ENCODE assay signal across 8 mouse cellular contexts in genomic region chr11:4117372-4118071, GRCm38 (mm10). TPM values are rescaled to one million over a fixed set of nuclear protein-coding genes. Genes with fewer than 3 reads are reported as not detected.
DNase-seq lines count a peak whose midpoint lies in the region; ATAC-seq and TF ChIP-seq lines count a peak whose summit lies in the region.

No protein-coding gene starts in this region.

- H3K9me3 ChIP-seq in kidney, postnatal 0 days (replicated peaks; ENCODE audit: low read length), result no peaks in the 10 kb centered on the region
- no peaks in the 10 kb centered on the region for H3K9me3 ChIP-seq in embryonic facial prominence, embryonic 13.5 days
- H3K9me3 ChIP-seq in limb, embryonic 10.5 days (replicated peaks), result no peaks in the 10 kb centered on the region
- H3K9me3 ChIP-seq in neural tube, embryonic 14.5 days (ENCODE audit: control insufficient read depth, low read length), result no peaks in the 10 kb centered on the region

- no peaks in the 10 kb centered on the region for H3K36me3 ChIP-seq in kidney, postnatal 0 days (ENCODE audit: insufficient read depth, low read length)
- H3K36me3 ChIP-seq in embryonic facial prominence, embryonic 13.5 days, result no peaks in the 10 kb centered on the region
- H3K36me3 ChIP-seq in limb, embryonic 10.5 days, result no peaks in the 10 kb centered on the region
- no peaks in the 10 kb centered on the region for H3K36me3 ChIP-seq in neural tube, embryonic 14.5 days (ENCODE audit: control insufficient read depth, insufficient read depth, low read length)

- peak overlapping the region; percentile 43 for H3K4me3 ChIP-seq in kidney, postnatal 0 days (replicated peaks; ENCODE audit: low read depth, low read length)
- peak overlapping the region; percentile 61 for H3K4me3 ChIP-seq in embryonic facial prominence, embryonic 13.5 days
- peak overlapping the region; percentile 62 for H3K4me3 ChIP-seq in limb, embryonic 10.5 days
- peak overlapping the region; percentile 60 for H3K4me3 ChIP-seq in neural tube, embryonic 14.5 days (ENCODE audit: low read depth, low read length)

- peaks cover 11% of the 10 kb centered on the region; the same call in 1 of the 2 replicates for H3K4me1 ChIP-seq in kidney, postnatal 0 days (replicated peaks; ENCODE audit: insufficient read depth, low read length)
- peaks cover 22% of the 10 kb centered on the region for H3K4me1 ChIP-seq in embryonic facial prominence, embryonic 13.5 days
- H3K4me1 ChIP-seq in limb, embryonic 10.5 days, result peaks cover 14% of the 10 kb centered on the region
- H3K4me1 ChIP-seq in neural tube, embryonic 14.5 days (ENCODE audit: control insufficient read depth, insufficient read depth, low read length), result peaks cover 6% of the 10 kb centered on the region; the same call in 1 of the 2 replicates

- peak; percentile 15 for DNase-seq in kidney, postnatal 0 days (ENCODE audit: low spot score)
- no peak for DNase-seq in kidney, adult 9 months
- no peak for DNase-seq in limb, embryonic 10.5 days (ENCODE audit: low spot score)
- no peak for DNase-seq in left cerebral cortex, adult 11 months (ENCODE audit: low spot score)
- no peak for DNase-seq in urinary bladder, postnatal 10 days (ENCODE audit: low spot score)
- no peak for DNase-seq in thymus, postnatal 4 days

- peak; percentile 27; the same call in 1 of the 2 replicates for TF ChIP-seq CTCF in kidney, postnatal 0 days (IDR thresholded peaks at IDR 0.05; ENCODE audit: low read depth)

- ATAC-seq in kidney, postnatal 0 days (replicated peaks; ENCODE audit: low FRiP score, low read depth), result peak; percentile 36; the same call in 1 of the 2 replicates
- ATAC-seq in embryonic facial prominence, embryonic 13.5 days (ENCODE audit: insufficient number of reproducible peaks, insufficient read depth, low FRiP score, low TSS enrichment, low read depth), result no peak
- ATAC-seq in neural tube, embryonic 14.5 days (ENCODE audit: low read depth), result peak; percentile 29

- H3K27me3 ChIP-seq in kidney, postnatal 0 days (ENCODE audit: insufficient read depth, low read length), result no peaks in the 10 kb centered on the region
- H3K27me3 ChIP-seq in embryonic facial prominence, embryonic 13.5 days, result peaks cover 33% of the 10 kb centered on the region
- peaks cover 47% of the 10 kb centered on the region for H3K27me3 ChIP-seq in limb, embryonic 10.5 days (ENCODE audit: low read depth, poor library complexity, severe bottlenecking)
- no peaks in the 10 kb centered on the region for H3K27me3 ChIP-seq in neural tube, embryonic 14.5 days (ENCODE audit: control insufficient read depth, insufficient read depth, low read length)

- H3K9ac ChIP-seq in kidney, postnatal 0 days (ENCODE audit: low read depth, low read length), result peak overlapping the region; percentile 52; the same call in 1 of the 2 replicates
- peak overlapping the region; percentile 84 for H3K9ac ChIP-seq in embryonic facial prominence, embryonic 13.5 days
- no peak overlapping the region for H3K9ac ChIP-seq in neural tube, embryonic 14.5 days (replicated peaks; ENCODE audit: low read depth, low read length)

- H3K27ac ChIP-seq in kidney, postnatal 0 days, result no peak overlapping the region
- H3K27ac ChIP-seq in embryonic facial prominence, embryonic 13.5 days, result no peak overlapping the region
- H3K27ac ChIP-seq in limb, embryonic 10.5 days, result no peak overlapping the region
- H3K27ac ChIP-seq in neural tube, embryonic 14.5 days (ENCODE audit: low read depth, low read length), result no peak overlapping the region

- H3K4me2 ChIP-seq in kidney, postnatal 0 days (ENCODE audit: low read length), result peak overlapping the region; percentile 84
- H3K4me2 ChIP-seq in embryonic facial prominence, embryonic 13.5 days, result peak overlapping the region; percentile 92
- peak overlapping the region; percentile 88 for H3K4me2 ChIP-seq in neural tube, embryonic 14.5 days (ENCODE audit: low read depth, low read length)

- WGBS in kidney, postnatal 0 days, result 21% methylated on average over 3 of the region's 3 CpGs
- WGBS in embryonic facial prominence, embryonic 13.5 days, result 22% methylated on average over 3 of the region's 3 CpGs
- 41% methylated on average over 3 of the region's 3 CpGs for WGBS in limb, embryonic 10.5 days
- WGBS in neural tube, embryonic 14.5 days, result 26% methylated on average over 3 of the region's 3 CpGs

RNA-seq across cellular contexts. Expression of gene Sec14l2, which starts 5.7 kb away (rescaled TPM):
- polyA plus RNA-seq in kidney, postnatal 0 days (2015; fragmentation: Nextera tagmentation; extraction: Ambion mirVana), result 1.3 and 1.4 TPM in 2 replicates
- polyA plus RNA-seq in embryonic facial prominence, embryonic 13.5 days (2015; fragmentation: Nextera tagmentation; extraction: Ambion mirVana), result 2.0 and 3.8 TPM in 2 replicates
- polyA plus RNA-seq in limb, embryonic 10.5 days (2016; fragmentation: Nextera tagmentation; extraction: Ambion mirVana), result 1.5 and 2.7 TPM in 2 replicates
- 3.9 and 5.0 TPM in 2 replicates for polyA plus RNA-seq in neural tube, embryonic 14.5 days (2014; fragmentation: Nextera tagmentation; extraction: Ambion mirVana)

RNA-seq across cellular contexts. Expression of gene Rnf215, which starts 17.5 kb away (rescaled TPM):
- 29.8 and 30.9 TPM in 2 replicates for polyA plus RNA-seq in kidney, postnatal 0 days (2015; fragmentation: Nextera tagmentation; extraction: Ambion mirVana)
- 37.4 and 39.4 TPM in 2 replicates for polyA plus RNA-seq in embryonic facial prominence, embryonic 13.5 days (2015; fragmentation: Nextera tagmentation; extraction: Ambion mirVana)
- 16.3 and 23.3 TPM in 2 replicates for polyA plus RNA-seq in limb, embryonic 10.5 days (2016; fragmentation: Nextera tagmentation; extraction: Ambion mirVana)
- polyA plus RNA-seq in neural tube, embryonic 14.5 days (2014; fragmentation: Nextera tagmentation; extraction: Ambion mirVana), result 51.0 and 53.3 TPM in 2 replicates

RNA-seq across cellular contexts. Expression of gene Mtfp1, which starts 22.3 kb away (rescaled TPM):
- 18.6 and 19.9 TPM in 2 replicates for polyA plus RNA-seq in kidney, postnatal 0 days (2015; fragmentation: Nextera tagmentation; extraction: Ambion mirVana)
- 6.7 and 7.7 TPM in 2 replicates for polyA plus RNA-seq in embryonic facial prominence, embryonic 13.5 days (2015; fragmentation: Nextera tagmentation; extraction: Ambion mirVana)
- polyA plus RNA-seq in limb, embryonic 10.5 days (2016; fragmentation: Nextera tagmentation; extraction: Ambion mirVana), result 12.5 and 16.2 TPM in 2 replicates
- 8.4 and 12.3 TPM in 2 replicates for polyA plus RNA-seq in neural tube, embryonic 14.5 days (2014; fragmentation: Nextera tagmentation; extraction: Ambion mirVana)

RNA-seq across cellular contexts. Expression of gene Ccdc157, which starts 42.6 kb away (rescaled TPM):
- 5.9 and 6.0 TPM in 2 replicates for polyA plus RNA-seq in kidney, postnatal 0 days (2015; fragmentation: Nextera tagmentation; extraction: Ambion mirVana)
- polyA plus RNA-seq in embryonic facial prominence, embryonic 13.5 days (2015; fragmentation: Nextera tagmentation; extraction: Ambion mirVana), result 8.2 and 9.7 TPM in 2 replicates
- 7.9 and 9.4 TPM in 2 replicates for polyA plus RNA-seq in limb, embryonic 10.5 days (2016; fragmentation: Nextera tagmentation; extraction: Ambion mirVana)
- 5.8 and 6.7 TPM in 2 replicates for polyA plus RNA-seq in neural tube, embryonic 14.5 days (2014; fragmentation: Nextera tagmentation; extraction: Ambion mirVana)

RNA-seq across cellular contexts. Expression of gene Sf3a1, which starts 42.6 kb away (rescaled TPM):
- 31.2 and 31.3 TPM in 2 replicates for polyA plus RNA-seq in kidney, postnatal 0 days (2015; fragmentation: Nextera tagmentation; extraction: Ambion mirVana)
- 59.6 and 71.6 TPM in 2 replicates for polyA plus RNA-seq in embryonic facial prominence, embryonic 13.5 days (2015; fragmentation: Nextera tagmentation; extraction: Ambion mirVana)
- 101 and 105 TPM in 2 replicates for polyA plus RNA-seq in limb, embryonic 10.5 days (2016; fragmentation: Nextera tagmentation; extraction: Ambion mirVana)
- polyA plus RNA-seq in neural tube, embryonic 14.5 days (2014; fragmentation: Nextera tagmentation; extraction: Ambion mirVana), result 53.0 and 56.6 TPM in 2 replicates
